Mouse (Mus musculus) naive thymus-derived CD4-positive, alpha-beta T cell, adult 2 months (primary cell): ENCODE data around the gene Jpt2.
"Not testable (repeated sequence)": the region's sequence is repeated elsewhere in the genome, so short reads cannot be mapped to it uniquely, and the experiment has no call there.

Experiments
- DNase-seq: peaks from one replicate; pipeline ENCODE4 v3.0.0-alpha.2; 2011; ENCODE audit warnings: low read depth

Gene Jpt2

GRCm38 (mm10) chr17:24960135-24960851 lies at the start of gene Jpt2:
Gene Jpt2 (minus strand): TSS chr17:24960689.
- peak; percentile 98 for DNase-seq

- no peak for DNase-seq
These were observed 47.0 kb upstream of the Jpt2 start for GRCm38 (mm10) chr17:25007480-25007879.

DNA sequence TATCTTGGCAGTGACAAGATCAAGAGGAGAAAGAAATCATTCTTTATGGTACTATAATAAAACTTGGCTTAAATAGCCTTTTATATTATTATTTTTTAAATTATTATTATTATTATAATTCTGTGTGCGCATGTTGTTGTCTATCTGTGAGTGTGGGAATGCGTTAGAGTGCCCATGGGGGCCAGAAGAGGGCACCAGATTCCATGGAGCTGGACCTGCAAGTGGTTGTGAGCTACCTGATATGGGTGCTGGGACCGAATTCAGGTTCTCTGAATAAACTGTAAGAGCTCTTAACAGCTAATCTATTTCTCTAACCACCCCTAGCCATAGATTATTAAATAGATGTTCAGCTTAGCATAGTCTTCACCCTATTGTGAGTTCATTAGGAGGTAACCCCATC lies 44.6 kb upstream of the Jpt2 start:
- no peak for DNase-seq

DNA sequence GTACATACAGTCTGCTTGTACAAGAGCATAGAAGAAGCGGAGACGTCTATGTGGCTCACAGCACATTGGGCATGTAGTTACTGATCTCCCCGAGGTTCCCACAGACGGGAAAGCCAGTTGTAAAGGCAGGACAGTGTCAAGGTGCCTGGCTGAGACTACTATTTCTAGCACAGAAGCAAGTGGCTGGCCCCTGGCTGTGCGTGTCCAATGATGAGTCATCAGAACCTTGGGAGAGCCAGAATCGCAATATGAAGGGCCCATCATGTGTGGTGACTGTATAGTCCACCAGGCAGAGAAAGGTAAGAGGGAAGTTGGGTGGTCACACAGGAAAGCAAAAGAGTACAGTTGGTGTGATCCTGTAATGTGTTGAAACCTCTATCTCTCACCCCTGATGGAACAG lies 34.2 kb upstream of the Jpt2 start:
- DNase-seq: no peak

DNA sequence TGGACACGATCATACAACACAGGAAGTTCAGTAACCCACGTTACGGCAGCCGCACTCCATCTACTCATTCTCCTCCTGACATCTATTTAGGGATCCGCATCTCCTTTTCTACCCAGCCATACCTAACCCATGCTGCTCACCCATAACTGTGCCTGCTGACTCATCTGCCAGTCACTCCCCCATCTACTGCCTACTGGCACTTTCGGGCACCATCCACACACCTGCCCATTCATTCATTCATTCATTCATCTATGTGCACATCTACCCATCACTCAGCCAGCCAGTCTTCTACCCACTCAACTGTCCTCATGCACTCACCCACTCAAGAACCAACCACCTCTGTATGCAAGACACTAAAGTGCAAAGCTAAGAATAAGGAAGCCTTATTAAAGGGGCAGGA lies 26.7 kb upstream of the Jpt2 start:
- DNase-seq: no peak

DNA sequence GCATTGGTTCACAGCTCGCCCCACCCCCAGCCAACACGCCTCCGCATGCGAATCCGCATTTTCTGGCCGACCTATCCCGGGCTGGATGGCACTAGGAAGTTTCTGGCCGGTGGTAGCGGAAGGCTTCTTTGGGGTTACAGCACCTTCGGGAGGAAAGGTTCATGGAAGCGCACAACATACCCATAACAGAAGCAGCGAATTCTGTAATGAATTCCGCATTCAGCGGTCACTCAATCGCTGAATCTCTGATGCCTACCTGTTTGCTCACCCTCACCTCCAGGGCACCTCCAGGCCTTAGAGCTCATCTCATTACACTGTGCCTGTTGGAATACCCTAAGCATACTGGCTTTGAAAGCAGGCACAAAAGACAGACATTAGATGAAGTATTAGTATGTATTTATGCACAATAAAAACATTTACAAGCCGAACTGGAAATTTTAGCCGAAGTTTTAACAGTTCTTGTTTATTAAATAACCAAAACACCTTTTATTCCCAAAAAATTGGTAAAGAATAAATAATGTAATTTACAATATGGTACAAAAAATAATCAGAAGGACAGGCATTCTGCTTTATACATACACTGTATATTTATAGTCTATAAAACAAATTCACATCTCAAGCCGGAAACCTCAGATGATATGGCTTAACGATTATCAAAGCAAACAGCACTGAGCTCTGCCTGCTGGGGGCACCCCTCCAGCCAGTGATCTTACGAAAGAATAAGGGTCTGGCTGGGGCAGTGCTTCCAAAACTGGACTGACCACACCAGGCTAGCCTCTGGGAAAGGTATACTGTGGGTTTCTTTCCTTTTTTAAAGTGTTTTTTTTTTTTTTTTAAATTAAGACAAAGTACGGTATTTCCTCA lies 595 bp upstream of the Jpt2 start:
- DNase-seq: no peak

- no peak for DNase-seq
These were observed 1.1 kb downstream of the Jpt2 start for GRCm38 (mm10) chr17:24959371-24959770.

DNA sequence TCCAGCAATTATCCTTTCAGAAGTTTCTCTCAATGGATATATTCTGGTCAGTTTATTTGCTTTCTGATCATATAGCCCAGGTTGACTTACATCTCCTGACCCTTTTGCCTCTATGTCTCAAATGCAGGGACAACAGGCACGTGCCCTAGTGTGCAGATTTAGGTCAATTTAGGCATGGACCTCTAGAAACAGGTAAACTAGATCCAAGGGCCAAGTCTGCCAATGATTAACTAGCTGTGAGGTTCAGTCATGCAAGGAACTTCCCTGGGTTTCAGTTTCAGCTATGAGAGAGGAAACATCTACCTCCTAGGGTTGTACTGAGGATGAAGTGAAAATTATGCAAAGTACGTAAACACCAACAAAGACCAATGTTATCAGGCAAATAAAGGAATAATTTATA lies 7.2 kb downstream of the Jpt2 start:
- no peak for DNase-seq

- DNase-seq: no peak
These were observed 9.8 kb downstream of the Jpt2 start for GRCm38 (mm10) chr17:24950671-24951070.

DNA sequence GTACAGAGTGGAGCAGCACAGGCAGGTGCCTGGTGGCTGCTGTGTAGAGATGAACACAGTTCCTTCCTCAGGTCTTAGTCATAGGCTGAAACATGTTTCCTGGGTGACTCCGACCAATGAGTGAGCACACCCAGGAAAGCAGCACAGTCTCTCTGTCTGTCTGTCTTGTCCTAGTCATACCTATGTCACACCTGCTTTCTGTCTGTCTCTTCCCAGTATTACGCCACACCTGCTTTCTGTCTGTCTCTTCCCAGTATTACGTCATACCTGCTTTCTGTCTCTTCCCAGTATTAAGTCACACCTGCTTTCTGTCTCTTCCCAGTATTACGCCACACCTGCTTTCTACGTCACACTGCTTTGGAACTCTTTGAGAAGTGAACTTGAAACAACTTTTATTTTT lies 12.3 kb downstream of the Jpt2 start:
- no peak for DNase-seq

DNA sequence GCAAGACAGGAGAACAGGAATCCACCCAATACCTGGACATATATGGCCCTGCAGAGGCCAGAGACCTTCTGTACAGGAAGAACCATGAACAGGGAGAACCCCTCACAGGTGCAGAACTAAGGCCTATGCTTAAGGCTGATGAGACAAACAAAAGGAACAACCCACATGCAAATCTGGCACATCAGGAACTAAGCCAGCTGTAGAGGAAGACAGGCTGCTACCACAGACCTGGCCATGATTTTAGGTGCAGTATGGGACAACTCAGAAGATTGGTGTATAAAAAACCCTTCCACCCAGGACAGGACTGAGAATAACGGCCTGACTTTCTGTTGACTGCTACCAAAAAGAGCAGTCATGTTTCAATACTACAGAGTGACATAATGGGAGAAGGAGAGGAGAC lies 16.9 kb downstream of the Jpt2 start:
- not testable (repeated sequence) for DNase-seq

GRCm38 (mm10) chr17:24943036-24943435 lies 17.5 kb downstream of the Jpt2 start:
- DNase-seq: no peak

GRCm38 (mm10) chr17:24942453-24942852 lies 18.0 kb downstream of the Jpt2 start:
- peak; percentile 52 for DNase-seq

- DNase-seq: no peak
These were observed 23.2 kb downstream of the Jpt2 start for GRCm38 (mm10) chr17:24937266-24937665.

DNA sequence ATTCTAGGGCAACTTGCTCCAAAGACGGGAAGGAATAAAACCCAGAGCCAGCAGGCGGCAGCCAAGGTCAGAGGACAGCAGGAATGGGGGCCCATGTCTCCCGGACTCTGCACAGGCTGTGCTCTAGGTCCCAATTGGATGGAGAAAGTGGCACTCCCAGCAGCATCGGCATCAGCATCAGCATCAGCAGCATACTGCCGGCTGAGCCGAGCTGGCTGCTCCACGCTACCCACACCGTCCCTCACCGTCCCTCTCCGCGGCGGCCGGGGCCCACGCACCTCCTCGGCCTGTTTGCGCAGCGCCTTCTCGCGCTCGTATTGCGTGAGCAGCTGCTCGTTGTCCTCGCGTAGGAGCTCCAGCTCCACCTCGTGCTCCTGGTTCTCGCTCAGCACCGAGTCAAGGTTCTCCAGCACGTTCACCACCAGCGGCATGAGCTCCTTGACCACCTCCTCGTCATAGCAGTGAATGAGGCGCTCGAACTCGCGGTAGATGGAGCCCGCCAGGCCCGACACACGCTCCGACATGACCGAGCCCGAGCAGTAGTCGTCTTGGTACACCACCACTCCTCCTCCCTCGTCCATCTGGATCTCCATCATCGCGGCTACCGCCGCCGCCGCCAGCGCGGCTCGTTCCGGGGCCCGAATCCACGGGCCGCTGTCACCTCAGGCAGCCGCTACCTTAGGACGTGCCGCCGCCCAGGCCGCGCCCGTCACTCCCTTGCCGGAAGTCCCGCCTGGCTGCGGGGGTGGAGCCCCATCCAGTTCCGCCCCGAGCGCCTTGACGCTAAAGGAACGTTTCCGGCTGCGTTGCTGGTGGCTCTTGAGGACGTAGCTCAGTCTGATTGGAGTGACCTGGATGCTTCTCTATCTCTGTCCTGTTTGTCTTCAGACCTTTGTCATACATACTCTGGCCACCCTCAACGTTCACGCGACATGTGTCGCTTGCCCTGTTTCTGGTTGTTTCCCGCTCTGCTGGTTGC lies 23.9 kb downstream of the Jpt2 start, which contains the start of gene Mapk8ip3:
Mapk8ip3 (minus strand) TSS at position 719 of the 979 bp plus-strand sequence.
- DNase-seq: peak; percentile 95

DNA sequence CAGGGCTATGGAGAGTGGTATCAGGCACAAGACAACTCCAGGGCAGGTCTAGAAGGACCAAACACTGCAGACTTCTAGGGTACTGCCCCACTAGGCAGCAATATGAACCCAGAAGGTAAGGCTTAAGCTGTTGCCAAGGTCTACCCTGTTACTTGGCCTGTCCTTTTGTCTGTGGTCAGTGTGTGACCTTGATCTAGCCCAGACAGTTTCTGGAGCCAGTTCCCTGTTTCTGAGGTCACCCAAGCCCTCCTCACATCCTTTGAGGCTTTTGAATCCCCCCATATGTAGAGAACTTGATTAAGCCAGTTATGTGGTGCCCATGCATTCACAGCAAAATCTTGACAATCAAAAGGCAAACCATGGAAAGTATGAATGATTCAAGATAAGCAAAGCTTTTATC lies 24.8 kb downstream of the Jpt2 start:
- peak; percentile 18 for DNase-seq

GRCm38 (mm10) chr17:24934926-24935325 lies 25.6 kb downstream of the Jpt2 start:
- no peak for DNase-seq

GRCm38 (mm10) chr17:24933163-24933562 lies 27.3 kb downstream of the Jpt2 start:
- DNase-seq: no peak

DNA sequence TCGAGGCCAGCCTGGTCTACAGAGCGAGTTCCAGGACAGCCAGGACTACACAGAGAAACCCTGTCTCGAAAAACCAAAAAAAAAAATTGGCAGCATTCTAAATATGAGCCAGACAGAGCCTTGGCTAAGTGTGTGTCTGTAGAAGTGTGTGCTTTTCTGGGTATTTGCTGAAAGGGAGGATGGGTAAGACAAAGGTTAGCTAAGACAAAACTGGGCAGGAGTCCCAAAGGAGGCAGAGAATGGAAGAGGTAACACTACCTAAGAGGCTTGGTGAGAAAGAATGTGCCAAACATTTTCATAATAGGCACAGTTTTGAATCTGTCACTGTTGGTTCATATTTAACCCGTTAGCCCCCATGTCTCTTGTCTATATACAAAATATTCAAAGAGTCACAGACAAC lies 28.1 kb downstream of the Jpt2 start:
- DNase-seq: no peak

DNA sequence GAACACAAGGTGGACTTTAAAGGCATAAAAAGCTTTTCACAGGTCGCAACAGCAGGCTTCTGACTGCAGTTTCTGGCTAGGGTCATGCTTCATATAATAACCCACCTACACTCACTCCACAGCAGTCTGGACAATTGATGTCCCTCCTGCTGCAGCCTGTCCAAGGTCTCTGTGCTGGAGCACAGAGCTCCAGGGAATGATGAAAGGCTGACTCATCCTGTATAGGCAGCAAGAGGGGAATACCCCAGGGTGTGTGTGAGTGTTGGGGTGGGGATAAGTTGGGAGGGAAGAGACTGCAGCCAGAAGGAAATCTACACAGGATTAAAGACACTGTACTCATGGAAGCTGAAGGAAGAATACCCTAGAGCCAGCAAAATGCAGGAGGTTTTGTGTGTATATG lies 31.0 kb downstream of the Jpt2 start:
- DNase-seq: no peak

DNA sequence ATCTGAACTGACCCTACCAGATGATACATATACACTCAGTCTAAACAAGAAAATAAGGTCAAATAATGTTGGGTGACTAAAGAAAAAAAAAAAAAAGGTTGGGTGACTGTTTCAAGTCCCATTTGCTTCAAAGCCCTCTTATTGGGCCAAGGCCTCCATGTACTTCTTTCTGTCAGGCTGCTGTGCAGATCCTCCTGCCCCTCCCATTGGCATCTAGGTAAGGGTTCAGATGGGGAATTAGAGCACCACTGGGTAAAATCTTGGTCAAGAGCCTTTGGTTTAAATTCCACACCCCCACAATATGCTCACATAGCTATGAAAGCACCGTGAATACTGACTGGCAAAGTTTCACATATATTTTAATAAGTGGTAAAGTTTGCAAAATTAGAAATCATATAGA lies 37.2 kb downstream of the Jpt2 start:
- no peak for DNase-seq

DNA sequence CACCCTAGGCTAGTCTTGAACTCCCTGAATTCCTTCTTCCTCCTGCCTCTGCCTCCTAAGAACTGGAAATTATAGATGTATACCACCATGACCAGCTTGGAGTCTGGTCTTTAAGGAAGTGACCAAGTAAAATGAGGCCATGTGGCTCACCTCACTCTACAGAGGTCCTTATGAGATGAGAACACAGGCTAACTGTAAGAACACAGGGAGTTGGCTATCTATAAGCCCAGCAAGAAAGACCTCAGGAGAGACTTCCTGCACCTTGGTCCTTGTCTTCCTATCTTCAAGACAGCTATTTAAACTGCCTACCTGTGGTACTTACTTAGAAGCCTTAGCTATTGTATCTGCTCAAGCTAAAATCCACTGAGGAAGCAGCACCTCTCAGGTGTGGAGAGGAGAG lies 46.5 kb downstream of the Jpt2 start:
- no peak for DNase-seq
